Mouse (Mus musculus): ENCODE data around the gene Maml3.

Maml3 gene

DNA sequence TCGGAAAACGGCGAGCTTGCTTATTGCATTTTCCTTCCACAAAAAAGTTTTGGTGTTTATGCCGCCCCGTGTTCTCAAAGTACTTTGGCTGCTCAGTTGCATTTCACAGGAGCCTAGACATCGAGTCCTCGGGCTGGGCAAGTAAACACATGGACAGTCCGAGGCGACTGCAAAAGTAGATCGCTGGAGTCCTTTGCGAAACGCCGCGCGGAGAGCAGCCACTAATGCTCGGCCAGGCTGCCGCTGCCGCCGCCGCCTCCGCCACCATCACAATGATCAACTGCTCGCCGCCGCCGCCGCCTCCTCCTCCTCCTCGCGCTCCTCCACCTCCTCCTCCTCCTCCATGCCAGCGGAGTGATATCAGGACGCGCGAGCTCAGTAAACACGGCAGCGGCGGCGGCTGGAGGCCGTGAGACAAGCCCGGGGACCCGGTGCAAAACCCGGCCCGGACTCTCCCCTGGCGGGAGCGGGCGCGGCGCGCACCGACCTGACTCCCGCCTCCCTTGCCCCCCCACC, at the start of gene Maml3:
Gene Maml3 (minus strand): TSS at position 441 of the 516 bp plus-strand sequence.
- DNase-seq = peak; percentile 90

- no peak for DNase-seq
Measured at GRCm38 (mm10) chr3:52151155-52151554, 46.3 kb upstream of the Maml3 start.

- no peak for DNase-seq
Measured at GRCm38 (mm10) chr3:52148301-52148700, 43.4 kb upstream of the Maml3 start.

- DNase-seq = no peak
Measured at GRCm38 (mm10) chr3:52144776-52145460, 40.0 kb upstream of the Maml3 start.

- no peak for DNase-seq
Measured at GRCm38 (mm10) chr3:52143017-52143416, 38.1 kb upstream of the Maml3 start.

DNA sequence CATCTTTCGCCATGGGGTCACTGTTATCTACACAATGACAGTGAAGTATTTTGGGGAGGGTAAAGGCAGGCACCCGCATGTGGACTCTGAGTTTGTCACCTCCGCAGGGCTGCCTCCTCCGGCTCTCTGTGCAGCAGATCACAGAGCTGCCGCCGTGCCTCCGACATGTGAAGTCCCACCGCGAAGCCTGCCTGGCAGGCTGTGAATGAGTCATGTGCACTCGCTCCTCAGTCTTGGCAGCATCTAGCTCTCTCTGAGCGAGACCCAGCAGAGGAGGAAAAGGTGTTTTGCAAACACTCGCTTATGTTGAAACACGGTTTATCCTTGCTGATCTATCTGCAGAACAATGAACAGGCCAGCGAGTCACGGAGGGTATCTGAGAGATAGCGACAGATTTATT, 35.3 kb upstream of the Maml3 start:
- DNase-seq = no peak

DNA sequence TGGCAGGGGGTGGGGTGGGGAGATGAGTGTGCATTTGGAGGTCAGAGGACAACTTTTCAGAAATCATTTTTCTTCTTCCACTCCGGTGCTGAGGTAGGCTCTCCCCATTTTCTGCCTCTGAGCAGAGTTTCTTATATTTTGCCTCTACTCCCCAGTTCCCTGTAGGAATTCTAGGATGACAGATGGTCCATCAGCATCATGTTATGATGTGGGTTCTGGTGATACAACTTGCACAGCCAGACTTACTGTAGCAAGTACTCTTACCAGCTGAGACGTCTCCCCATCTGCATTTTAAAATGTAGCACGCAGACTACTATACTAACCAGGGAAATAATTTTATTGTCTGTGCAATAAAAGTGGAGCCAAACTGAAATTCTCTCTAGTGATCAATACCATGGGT, 20.5 kb upstream of the Maml3 start:
- no peak for DNase-seq

DNA sequence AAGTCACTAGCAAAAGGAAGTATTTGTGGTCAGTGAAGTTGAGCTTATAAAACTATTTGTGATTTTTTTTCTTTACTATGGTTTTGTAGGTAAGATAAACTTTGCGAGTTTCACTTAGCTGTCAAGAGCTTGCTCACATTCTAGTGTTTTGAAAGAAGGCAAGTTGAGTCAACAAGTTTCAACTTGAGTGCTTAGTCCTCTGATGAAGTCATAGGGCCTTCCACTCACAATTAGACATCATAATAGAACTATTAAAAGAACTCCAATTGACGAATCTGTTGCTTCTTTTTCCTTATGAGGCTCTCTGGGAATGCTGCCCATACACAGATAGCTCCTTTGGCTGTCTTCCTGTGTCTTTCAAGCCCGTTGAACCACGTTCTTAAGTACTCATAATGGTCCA, 16.0 kb upstream of the Maml3 start:
- DNase-seq = no peak

- DNase-seq = no peak
Measured at GRCm38 (mm10) chr3:52119216-52119615, 14.3 kb upstream of the Maml3 start.

- no peak for DNase-seq
Measured at GRCm38 (mm10) chr3:52115421-52115820, 10.5 kb upstream of the Maml3 start.

DNA sequence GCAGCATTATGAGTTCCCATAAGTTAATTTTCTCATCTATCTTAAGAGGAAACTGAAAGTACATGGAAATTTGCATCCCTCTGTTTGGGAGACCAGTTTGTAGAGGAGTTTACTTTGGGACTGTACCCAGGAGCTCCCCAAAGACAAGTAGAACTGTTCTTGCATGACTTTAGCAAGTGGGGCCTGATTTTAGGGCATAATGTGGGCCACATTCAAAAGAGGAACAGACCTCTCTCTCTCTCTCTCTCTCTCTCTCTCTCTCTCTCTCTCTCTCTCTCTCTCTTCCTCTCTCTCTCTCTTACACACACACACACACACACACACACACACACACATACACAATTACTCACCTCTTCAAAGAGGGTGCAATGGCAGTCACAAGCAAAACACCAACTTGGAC, 3.2 kb upstream of the Maml3 start:
- DNase-seq = no peak

DNA sequence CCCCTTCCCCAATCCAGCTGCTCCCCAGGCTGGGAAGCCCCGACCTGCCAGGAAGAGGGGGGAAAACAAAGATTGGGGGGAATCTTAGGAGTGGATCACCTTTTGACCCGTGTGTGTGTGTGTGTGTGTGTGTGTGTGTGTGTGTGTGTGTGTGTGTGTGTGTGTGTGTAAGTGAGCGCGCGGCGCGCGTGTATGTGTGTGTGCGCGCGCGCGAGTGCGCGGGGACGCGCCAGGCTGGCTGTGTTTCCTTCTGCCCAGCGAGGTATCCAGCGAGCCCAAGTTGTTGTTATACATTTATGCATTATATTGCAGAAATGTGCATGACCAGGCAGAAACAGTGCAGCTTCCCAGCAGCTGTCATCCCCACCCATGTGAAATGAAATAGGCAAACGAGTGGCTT, 280 bp upstream of the Maml3 start:
- no peak for DNase-seq

DNA sequence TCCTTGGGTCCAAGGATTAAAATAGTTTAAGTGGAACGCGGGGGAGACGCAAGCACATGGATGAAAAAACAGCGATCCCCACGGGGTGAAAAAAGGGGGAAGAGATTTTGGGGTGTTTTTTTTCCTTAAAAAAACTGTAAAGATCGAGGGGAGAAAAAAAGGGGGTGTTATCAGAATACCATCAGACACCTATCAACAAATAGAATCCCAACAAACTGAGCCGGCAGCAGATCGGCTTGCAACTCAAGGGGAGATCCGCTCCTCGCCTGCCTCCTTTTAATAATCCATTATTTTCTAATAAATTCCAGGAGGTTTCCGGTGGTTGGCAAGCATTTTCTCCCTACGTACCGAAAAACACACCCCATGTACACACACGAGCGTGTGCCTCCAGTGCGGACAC, 668 bp downstream of the Maml3 start:
- DNase-seq = no peak

- DNase-seq = peak; percentile 67
Measured at GRCm38 (mm10) chr3:52103531-52104181, 1.2 kb downstream of the Maml3 start.

GRCm38 (mm10) chr3:52102601-52103530, 2.0 kb downstream of the Maml3 start:
- DNase-seq = peak; percentile 85

- no peak for DNase-seq
Measured at GRCm38 (mm10) chr3:52101977-52102600, 2.8 kb downstream of the Maml3 start.

DNA sequence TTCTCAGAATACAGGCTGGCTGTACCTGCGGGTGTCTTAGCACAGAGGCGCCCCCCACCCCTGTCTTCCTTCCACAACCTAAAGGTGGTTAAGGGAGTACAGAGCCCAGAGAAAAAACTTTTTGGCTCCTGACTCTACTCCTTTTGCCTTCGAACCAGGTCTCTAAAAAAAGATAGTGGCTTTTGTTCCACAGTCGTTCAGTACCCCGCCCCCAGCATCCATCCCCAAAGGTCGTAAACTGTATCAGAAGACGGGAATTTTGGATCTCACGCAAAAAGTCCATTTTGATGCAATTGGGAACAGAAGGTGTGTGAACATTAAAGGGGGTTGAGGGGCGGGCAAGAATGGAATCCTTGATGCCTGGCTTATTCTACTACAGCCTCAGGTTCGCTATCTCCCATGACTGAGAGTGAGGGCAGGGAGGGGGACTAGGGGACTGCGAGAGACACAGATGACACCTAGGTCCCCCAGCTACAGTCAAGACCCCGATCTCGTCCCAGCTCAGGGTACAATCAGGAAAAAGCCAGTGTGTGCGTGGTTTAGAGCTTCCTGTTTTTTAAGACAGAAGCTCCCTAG, 3.4 kb downstream of the Maml3 start:
- no peak for DNase-seq

DNA sequence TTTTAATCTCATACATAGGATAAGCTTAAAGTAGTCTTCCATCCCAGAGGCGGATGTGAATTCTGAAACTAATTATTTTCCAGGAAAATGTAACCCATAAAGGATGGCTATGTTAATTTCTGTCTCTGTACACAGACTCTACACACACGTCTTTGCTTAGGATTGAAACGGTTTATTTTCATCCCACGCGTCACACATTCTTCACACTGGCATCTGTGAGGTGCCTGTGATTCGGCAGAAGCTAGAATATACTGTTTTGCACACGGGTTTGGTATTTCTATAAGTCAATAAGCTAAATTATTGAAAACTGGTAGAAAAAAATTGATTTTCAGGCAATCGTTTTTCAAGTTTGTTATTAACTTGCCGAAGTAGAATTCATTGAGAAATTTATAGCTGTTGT, 4.0 kb downstream of the Maml3 start:
- no peak for DNase-seq

DNA sequence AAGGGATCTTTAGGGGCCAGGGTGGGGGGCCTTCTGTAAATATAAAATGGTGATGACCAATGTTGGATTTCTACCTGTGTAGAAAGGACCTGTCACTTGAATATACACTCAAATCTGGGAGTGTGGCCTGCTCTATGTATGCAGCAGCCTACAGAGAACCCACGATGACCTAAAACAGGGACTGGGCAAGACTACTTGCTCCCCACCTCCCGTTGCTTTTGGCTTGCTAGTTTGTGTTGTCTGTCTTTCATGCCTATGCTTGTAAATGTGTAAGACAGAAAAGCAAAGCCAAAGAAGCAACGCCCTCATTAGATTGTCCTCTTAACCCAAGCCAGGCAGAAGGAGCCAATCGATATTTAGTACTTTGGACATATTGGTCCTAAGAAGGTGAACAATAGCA, 4.6 kb downstream of the Maml3 start:
- DNase-seq = no peak

DNA sequence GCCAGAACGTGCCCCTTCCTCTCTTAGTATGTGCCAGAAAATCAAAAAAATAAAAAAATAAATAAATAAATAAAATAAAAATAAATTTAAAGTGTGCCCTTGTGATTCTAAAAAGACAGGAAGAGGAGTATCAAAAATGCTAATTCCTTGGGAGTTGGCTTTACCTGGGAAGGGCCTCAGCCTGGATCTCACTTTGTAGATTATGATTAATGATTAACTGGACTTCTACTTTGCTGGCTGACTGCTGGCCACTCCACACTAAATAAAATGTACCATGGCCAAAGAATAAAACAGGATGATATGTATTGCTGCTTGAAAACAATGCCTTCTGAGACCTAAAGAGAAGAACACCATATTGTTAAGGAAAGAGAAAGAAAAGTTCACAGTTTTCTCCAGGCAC, 5.6 kb downstream of the Maml3 start:
- DNase-seq = no peak

DNA sequence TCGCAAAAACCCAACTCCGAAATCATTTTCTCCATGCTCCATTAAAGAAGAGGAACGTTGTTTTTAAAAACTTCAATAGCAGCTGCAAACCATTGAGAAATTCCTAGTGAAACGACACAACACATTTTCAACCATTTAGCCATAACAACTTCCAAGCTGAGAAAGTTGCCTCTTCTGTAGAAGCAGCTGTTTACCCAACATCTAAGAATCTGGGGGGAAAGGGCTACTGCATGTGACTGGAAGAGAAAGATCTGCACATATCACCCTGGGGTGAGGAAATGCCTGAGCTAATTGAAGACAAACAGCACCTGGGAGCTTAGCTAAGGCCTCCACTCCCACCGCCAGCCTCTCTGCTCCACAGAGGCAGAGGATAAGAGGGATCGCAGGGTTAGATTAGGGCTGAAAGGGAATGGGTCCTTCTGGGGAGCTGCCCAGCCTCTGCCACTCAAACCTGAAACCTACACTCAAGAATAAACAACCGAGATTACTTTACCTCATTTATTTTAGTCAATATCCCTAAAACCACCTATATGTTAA, 13.5 kb downstream of the Maml3 start:
- no peak for DNase-seq

DNA sequence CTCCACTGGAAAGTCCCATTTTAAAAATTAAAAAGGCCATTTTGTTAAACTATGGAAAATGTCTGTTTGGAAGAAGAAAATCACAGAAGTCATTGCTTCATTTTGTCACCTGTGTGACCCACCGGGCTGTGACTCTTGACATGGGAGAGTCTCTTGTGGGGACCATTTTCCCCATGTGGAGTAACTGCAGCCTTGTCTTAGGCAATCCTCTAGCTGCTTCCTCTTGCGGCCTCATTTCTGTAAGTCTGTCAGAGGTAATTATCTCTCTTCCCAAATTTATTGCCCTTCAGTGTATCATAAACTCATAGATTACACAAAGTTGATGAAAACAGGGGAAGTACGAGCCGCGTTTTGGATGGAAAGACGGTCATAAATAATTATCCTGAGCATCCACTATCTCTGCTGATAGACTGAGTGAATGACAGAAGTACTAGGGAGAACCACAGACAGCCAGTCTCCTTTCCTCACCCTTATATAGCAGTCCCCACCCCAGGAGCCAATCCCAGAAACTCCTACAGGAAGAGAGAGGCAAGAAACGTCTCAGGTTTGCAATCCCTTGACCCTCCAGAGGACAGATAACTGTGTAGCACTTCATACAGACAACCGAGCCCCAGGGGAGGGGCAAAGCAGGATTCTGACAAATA, 14.5 kb downstream of the Maml3 start:
- no peak for DNase-seq

Data from thymus, postnatal 25 days (tissue).